Mouse (Mus musculus) hindbrain, embryonic 12.5 days (tissue): Measurements from ENCODE around the gene Zp1. TPM values are rescaled to one million over a fixed set of nuclear protein-coding genes. Genes with fewer than 3 reads are reported as not detected.
A peak's percentile ranks its signal among the peaks of the same experiment; 100 is the strongest.

ENCODE experiments used
- ATAC-seq: fragments of 200-750 bp; cut with Nextera tagmentation; 2 replicates; pipeline ENCODE4 v1.8.0; 2017; ENCODE audit warnings: moderate TSS enrichment; ENCODE audit not compliant: low FRiP score
- H3K27ac ChIP-seq: fragments of 300-500 bp; sonication (generic); 2 replicates; pipeline ENCODE4 v1.5.1; 2016; ENCODE audit warnings: mild to moderate bottlenecking
- H3K27me3 ChIP-seq: fragments of 300-500 bp; sonication (generic); 2 replicates; pipeline ENCODE4 v1.6.1; 2016; ENCODE audit warnings: mild to moderate bottlenecking
- H3K36me3 ChIP-seq: fragments of 300-500 bp; sonication (generic); 2 replicates; pipeline ENCODE4 v1.6.1; 2016; ENCODE audit warnings: mild to moderate bottlenecking
- H3K4me1 ChIP-seq: fragments of 300-500 bp; sonication (generic); 2 replicates; pipeline ENCODE4 v1.6.1; 2016
- H3K4me2 ChIP-seq: fragments of 300-500 bp; sonication (generic); replicated peaks from 2 replicates; pipeline ENCODE4 v1.6.1; 2016; ENCODE audit warnings: mild to moderate bottlenecking
- H3K4me3 ChIP-seq: fragments of 300-500 bp; sonication (generic); 2 replicates; pipeline ENCODE4 v1.5.1; 2016; ENCODE audit warnings: mild to moderate bottlenecking
- H3K9ac ChIP-seq: fragments of 300-500 bp; sonication (generic); 2 replicates; pipeline ENCODE4 v1.6.1; 2016; ENCODE audit warnings: mild to moderate bottlenecking, moderate library complexity
- H3K9me3 ChIP-seq: fragments of 300-500 bp; sonication (generic); replicated peaks from 2 replicates; pipeline ENCODE4 v1.6.1; 2016; ENCODE audit warnings: mild to moderate bottlenecking
- WGBS: fragments of 180-500 bp; shearing (Covaris S2); methylation state at CpG from one replicate; pipeline ENCODE4 v1.1.7; 2016; 5-methylcytosine and 5-hydroxymethylcytosine counted together
- polyA plus RNA-seq: library from polyadenylated mRNA; unstranded; fragments of >200 nt; fragmentation: Nextera tagmentation; extraction: Ambion mirVana; gene quantifications from 2 replicates; pipeline ENCODE4 v1.2.1, GENCODE M21; 2016

Gene Zp1
- not detected in 2 replicates for polyA plus RNA-seq

DNA sequence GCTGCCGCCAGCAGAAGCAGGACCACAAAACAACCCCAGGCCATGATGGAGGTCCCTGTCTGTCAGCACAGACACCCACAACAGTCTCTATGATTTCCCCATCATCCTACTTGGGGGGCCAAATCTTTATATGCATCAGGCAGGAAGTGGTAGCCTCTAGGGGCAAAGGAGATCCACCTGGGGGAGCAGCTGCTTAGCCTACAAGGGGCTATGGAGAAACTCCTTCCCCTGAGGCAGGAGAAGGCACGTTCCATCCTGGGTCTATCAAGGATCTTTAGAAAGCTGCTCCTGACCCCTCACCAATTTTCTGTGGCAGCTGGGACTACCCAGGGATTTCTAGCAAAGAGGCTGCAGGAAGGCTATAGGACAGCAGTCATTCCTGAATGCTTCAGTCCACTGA is at the start of gene Zp1:
TSS of gene Zp1 (minus strand) at position 101 of the 400 bp plus-strand sequence.
- Histone ChIP-seq H3K36me3 (no peaks in the 10 kb centered on the region), H3K4me3 (no peak within 1 kb of the TSS), H3K4me2 (no peak within 1 kb of the TSS), H3K9me3 (no peaks in the 10 kb centered on the region), H3K9ac (no peak within 1 kb of the TSS), H3K27ac (no peak within 1 kb of the TSS), H3K27me3 (no peaks in the 10 kb centered on the region), H3K4me1 (no peaks in the 10 kb centered on the region)
- WGBS: 56% methylated on average over 2 of the region's 2 CpGs
- ATAC-seq: no peak

DNA sequence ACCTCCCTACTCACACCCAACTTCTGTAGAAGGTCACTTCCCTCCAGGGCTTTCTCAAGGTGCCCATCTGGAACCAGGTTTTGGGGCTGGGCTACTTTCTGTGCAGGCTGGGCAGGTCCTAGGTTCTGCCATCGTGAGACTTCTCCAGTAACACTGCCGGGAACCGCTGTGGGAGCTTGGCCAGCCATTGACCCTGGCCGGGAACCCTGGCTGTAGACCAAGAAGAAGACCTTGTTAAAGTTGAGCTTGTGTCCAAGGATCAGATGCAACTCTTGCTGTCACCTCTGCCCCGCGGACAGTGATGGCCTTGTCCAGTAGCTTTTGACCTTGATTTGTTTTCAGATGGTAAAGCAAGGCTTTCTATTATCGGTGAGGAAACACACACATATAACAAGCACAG is 48.1 kb upstream of the Zp1 start:
- no peak overlapping the region for H3K27ac ChIP-seq
- 0 out of 2 replicates have a peak, but pooled peaks cover 4% of the 10 kb centered on the region for H3K9me3 ChIP-seq
- H3K9ac ChIP-seq: no peak overlapping the region
- H3K36me3 ChIP-seq: no peaks in the 10 kb centered on the region
- H3K27me3 ChIP-seq: no peaks in the 10 kb centered on the region
- no peak for ATAC-seq
- no peaks in the 10 kb centered on the region for H3K4me1 ChIP-seq
- 96% methylated on average over 7 of the region's 7 CpGs for WGBS
- H3K4me2 ChIP-seq: no peak overlapping the region
- H3K4me3 ChIP-seq: no peak overlapping the region

DNA sequence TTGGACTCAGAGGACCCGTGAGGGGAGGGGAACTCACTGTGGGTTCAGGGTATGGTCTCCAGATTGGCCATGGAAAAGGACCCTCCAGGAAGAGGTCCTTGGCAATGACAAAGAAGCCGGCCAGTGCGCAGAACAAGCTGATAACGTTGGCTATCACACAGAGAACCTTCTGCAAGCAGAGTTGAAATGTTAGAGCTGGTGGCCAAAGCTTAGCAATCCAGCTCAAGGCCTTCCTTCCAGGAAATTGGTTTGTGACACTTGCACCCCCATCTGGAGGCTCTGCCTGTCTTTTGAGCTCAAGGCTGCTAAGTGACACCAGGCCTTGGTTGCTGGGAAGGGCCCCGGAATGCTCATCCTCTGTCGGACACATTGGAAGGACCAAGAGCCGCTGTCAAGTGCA is 45.3 kb upstream of the Zp1 start:
- Histone ChIP-seq H3K4me1 (no peaks in the 10 kb centered on the region), H3K9me3 (0 out of 2 replicates have a peak, but pooled peaks cover under 1% of the 10 kb centered on the region), H3K4me2 (no peak overlapping the region), H3K9ac (no peak overlapping the region), H3K4me3 (no peak overlapping the region), H3K36me3 (no peaks in the 10 kb centered on the region), H3K27ac (no peak overlapping the region), H3K27me3 (peaks cover 4% of the 10 kb centered on the region; the same call in 1 of the 2 replicates)
- 88% methylated on average over 7 of the region's 7 CpGs for WGBS
- no peak for ATAC-seq

DNA sequence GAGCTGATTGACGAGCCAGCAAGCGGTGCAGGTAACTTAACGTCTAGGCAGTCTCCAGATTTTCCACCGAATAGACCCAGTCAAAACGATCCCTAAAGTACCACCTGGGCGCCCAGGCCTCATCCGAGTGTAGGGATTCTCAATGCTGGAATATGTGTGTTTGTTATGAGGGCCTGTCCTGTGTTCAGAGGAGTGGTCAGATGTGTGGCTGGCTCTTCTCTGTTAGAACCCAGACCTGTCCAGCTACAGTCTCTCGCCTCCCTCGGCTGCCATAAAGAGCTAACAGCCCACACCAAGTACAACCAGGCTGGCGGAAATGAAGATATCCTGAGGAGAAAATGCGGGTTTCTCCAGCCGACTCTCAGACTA is 39.5 kb upstream of the Zp1 start:
- Histone ChIP-seq H3K36me3 (no peaks in the 10 kb centered on the region), H3K9me3 (no peaks in the 10 kb centered on the region), H3K4me2 (0 out of 2 replicates have a peak overlapping the region, but pooled peaks have one; percentile 25), H3K9ac (no peak overlapping the region), H3K27ac (no peak overlapping the region), H3K4me3 (no peak overlapping the region), H3K4me1 (peaks cover 5% of the 10 kb centered on the region), H3K27me3 (peaks cover 4% of the 10 kb centered on the region; the same call in 1 of the 2 replicates)
- peak; percentile 42; the same call in 1 of the 2 replicates for ATAC-seq
- 41% methylated on average over 12 of the region's 12 CpGs for WGBS

DNA sequence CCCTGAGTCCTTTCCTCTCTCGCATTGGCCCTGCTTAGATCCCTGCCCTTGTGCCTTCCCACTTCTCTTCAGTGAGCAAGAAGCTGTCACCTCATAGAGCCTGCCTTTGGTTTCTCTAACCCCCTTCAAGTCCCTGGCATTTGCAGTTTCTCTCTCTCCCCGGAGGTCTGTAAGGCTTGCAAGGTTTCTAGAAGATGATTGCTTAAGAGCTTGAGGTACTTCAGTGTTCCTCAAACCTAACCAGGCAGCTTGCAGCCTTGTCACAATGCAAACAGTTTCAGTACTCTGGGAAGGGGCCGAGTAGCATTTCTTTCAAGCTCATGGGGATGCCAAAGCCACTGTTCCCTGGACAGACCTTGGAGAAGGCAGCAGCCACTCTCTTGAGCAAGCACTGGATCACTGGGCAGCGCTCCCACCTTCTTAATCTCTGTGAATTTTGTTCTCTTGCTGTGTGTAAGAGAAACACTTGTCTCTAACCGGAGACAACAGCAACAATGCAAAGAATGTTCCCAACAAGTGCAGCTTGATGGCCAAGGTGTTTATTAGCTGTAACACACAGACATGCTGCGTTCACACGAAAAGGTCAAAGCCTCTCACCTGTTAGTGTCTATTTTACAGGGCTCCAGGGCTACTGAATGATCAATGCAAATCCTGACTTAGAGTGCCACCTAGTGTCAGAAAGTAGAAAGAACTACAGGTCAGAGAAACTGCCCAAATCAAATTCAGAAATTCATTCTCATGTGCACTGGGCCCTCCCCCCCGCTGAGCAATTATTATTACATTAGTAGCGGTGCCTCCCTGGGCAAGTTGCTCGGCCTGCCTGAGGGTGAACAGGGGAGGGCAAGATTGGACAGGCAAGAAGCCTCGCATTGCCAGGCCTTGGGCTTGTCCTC is 38.9 kb upstream of the Zp1 start:
- H3K4me3 ChIP-seq: no peak overlapping the region
- 0 out of 2 replicates have a peak overlapping the region, but pooled peaks have one; percentile 25 for H3K4me2 ChIP-seq
- no peak overlapping the region for H3K9ac ChIP-seq
- no peak overlapping the region for H3K27ac ChIP-seq
- WGBS: 38% methylated on average over 11 of the region's 11 CpGs
- H3K4me1 ChIP-seq: peaks cover 5% of the 10 kb centered on the region
- ATAC-seq: peak; percentile 76
- peaks cover 4% of the 10 kb centered on the region; the same call in 1 of the 2 replicates for H3K27me3 ChIP-seq
- H3K9me3 ChIP-seq: no peaks in the 10 kb centered on the region
- H3K36me3 ChIP-seq: no peaks in the 10 kb centered on the region

DNA sequence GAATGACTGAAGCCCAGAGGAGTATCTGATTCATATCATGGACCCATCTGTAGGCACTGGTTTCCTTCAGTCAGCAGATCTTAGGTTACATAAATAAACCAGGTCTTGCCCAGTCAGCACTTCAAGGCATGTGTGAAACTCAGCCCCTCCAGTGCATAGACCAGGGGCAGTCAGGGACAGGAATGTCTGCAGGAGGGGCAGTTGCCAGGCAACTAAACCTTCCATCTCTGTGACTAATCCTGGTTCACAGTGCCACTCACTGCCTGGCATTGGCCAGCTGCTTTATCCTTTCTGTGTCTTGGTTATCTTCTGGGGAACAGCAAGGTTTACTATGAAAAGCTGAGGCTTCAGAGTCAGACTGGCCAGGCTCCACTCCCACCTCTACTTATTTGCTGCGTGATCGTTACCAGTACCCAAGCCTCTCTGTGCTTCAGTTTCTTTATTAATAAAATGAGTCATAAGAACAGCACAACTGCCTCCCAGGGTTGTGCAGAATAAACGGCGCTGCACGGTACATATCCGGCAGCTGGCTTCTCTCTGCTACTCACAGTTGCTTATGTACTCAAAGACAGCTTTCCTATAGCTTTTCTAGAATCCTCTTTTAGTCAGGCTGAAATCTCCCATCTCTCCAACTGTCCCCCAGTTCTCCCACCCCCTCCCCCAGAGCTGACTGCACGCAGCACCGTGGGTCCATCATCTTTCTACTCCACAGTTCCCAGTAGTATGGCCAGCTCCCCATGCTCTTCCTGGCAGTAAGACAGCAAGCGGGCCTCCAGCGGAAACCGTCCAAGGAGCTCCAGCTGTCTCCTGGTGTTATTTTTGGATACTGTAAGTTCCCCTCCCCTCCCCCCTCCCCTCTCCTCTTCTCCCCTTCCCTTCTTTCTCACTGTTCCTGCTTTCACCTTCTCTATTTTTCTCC is 31.8 kb upstream of the Zp1 start:
- Histone ChIP-seq H3K27ac (0 out of 2 replicates have a peak overlapping the region, but pooled peaks have one; percentile 2), H3K4me2 (no peak overlapping the region), H3K9ac (no peak overlapping the region), H3K4me3 (no peak overlapping the region), H3K36me3 (no peaks in the 10 kb centered on the region), H3K4me1 (peaks cover 28% of the 10 kb centered on the region), H3K27me3 (peaks cover 3% of the 10 kb centered on the region; the same call in 1 of the 2 replicates), H3K9me3 (no peaks in the 10 kb centered on the region)
- ATAC-seq: no peak
- WGBS: 66% methylated on average over 11 of the region's 11 CpGs

DNA sequence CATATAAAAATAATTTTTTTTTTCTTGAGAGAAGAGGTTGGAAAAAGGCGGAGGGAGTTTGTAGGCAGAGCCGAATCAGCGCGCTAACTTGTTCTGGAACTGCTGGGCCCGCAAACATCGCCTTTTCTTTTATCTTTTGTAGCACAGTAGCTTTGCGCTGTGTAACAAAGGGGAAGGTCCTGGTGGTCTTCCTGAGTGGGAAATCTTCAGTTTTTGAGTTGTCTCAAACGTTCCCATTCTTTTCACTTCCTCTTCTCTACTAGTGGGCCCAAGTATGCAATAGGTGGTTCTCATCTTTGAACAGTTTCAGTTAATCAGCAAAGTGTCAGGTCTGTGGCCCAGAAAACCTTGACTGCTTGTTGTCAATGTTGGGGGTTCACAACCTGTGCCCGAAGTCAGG is 29.1 kb upstream of the Zp1 start:
- 37% methylated on average over 9 of the region's 9 CpGs for WGBS
- Histone ChIP-seq H3K4me3 (peak overlapping the region; percentile 72), H3K27ac (peak overlapping the region; percentile 23; the same call in 1 of the 2 replicates)

DNA sequence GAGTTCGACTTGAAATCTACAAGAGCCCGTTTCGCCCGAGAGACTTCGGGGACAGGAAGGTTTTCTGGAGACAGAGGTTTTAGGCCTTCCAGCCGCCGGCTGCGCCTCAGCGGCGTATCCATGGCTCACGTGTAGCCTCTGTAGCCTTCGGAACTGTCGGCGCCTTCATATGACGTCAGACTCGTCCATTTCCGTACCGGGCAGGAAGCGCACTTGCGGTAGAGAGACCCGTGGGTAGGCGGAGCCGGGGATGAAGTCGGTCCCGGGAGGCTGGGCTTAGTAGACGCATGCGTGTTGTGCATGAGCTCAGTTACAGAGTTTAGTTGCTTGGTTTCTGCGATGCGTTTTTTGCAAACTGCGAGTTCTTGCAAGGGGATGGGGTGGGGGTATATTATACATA is 28.7 kb upstream of the Zp1 start, which contains the start of gene Ccdc86:
TSS of gene Ccdc86 (minus strand) at position 155 of the 400 bp plus-strand sequence.
- peak within 1 kb of the TSS; percentile 72 for H3K4me3 ChIP-seq
- ATAC-seq: peak; percentile 98
- H3K9ac ChIP-seq: peak within 1 kb of the TSS; percentile 82
- WGBS: 0% methylated on average over 30 of the region's 30 CpGs
- H3K36me3 ChIP-seq: peaks cover 14% of the 10 kb centered on the region
- H3K27ac ChIP-seq: peak within 1 kb of the TSS; percentile 23; the same call in 1 of the 2 replicates
- H3K9me3 ChIP-seq: no peaks in the 10 kb centered on the region
- H3K27me3 ChIP-seq: peaks cover 3% of the 10 kb centered on the region; the same call in 1 of the 2 replicates
- H3K4me2 ChIP-seq: peak within 1 kb of the TSS; percentile 100
- peaks cover 39% of the 10 kb centered on the region for H3K4me1 ChIP-seq

More for the DNA sequence above, 29.1 kb upstream of the Zp1 start:
- H3K36me3 ChIP-seq: peaks cover 10% of the 10 kb centered on the region
- H3K9ac ChIP-seq: peak overlapping the region; percentile 41
- peak overlapping the region; percentile 100 for H3K4me2 ChIP-seq
- ATAC-seq: no peak; the same call in 1 of the 2 replicates
- H3K4me1 ChIP-seq: peaks cover 39% of the 10 kb centered on the region
- no peaks in the 10 kb centered on the region for H3K9me3 ChIP-seq
- H3K27me3 ChIP-seq: peaks cover 3% of the 10 kb centered on the region; the same call in 1 of the 2 replicates

DNA sequence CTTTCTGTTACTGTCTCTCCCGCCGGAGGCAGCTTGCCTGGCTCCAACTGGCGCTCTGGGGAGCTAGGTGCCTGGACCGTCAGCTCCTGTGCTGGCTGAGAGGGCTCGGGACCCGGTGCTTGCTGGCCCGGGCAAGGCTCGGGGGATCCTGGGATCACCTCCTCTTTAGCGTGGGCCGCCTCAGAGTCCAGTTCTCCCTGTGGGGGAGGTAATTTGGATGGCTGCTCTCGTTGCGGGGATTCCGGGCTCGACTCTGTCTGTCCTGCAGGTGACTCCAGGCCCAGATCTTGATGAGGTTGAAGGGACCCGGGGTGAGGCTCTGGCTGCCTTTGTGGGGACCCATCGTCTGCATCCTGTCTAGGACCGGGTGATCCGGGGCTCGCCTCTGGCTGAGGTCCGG is 28.0 kb upstream of the Zp1 start:
- Histone ChIP-seq H3K4me2 (peak overlapping the region; percentile 100), H3K27me3 (peaks cover 3% of the 10 kb centered on the region; the same call in 1 of the 2 replicates), H3K4me1 (peaks cover 39% of the 10 kb centered on the region), H3K4me3 (peak overlapping the region; percentile 72), H3K36me3 (peaks cover 21% of the 10 kb centered on the region), H3K9ac (peak overlapping the region; percentile 82), H3K27ac (no peak overlapping the region), H3K9me3 (no peaks in the 10 kb centered on the region)
- WGBS: under 1% methylated on average over 20 of the region's 20 CpGs
- ATAC-seq: no peak; the same call in 1 of the 2 replicates

DNA sequence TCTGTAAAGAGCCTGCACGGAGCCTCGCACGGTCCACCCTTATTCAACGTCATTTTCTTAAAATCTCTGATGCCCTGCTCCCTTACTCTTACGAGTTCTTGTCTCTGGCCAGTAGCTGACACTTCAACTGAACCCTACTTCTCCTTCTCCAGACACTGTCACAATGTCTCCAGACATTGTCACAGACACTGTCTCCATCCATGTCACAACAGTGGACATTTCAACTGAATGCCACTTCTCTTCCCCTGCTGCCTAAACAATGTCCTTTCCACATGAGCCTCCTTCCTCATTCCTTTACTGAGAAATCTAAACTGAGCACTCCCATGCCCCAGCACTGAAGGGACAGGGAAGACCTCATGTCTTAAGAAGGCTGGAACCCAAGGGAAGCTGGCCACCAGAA is 26.8 kb upstream of the Zp1 start:
- WGBS: 92% methylated on average over 5 of the region's 5 CpGs
- Histone ChIP-seq H3K9ac (peak overlapping the region; percentile 82), H3K4me3 (peak overlapping the region; percentile 72)

DNA sequence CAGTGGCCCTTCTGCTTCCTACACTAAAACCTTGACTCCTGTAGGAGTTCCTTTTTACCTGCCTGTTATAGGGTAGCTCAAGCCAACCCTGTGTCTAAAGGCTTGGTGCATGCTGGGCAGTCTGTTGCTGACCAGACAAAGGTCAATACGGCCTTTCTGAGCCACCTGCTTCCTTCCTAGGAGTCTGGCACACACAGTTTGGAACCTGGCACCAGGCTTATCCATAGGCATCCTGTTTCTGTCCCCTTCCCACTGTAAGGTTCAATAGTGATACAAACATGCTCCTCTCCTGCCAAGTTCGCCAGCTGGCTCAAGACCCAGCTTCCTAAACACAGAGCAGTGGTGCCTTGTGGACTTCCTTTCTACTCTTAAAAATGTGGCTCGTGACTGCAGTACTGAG is 26.1 kb upstream of the Zp1 start:
- Histone ChIP-seq H3K9ac (no peak overlapping the region), H3K9me3 (no peaks in the 10 kb centered on the region), H3K36me3 (peaks cover 39% of the 10 kb centered on the region), H3K4me3 (no peak overlapping the region), H3K4me2 (peak overlapping the region; percentile 100; the same call in 1 of the 2 replicates), H3K27ac (no peak overlapping the region), H3K4me1 (peaks cover 29% of the 10 kb centered on the region), H3K27me3 (peaks cover 3% of the 10 kb centered on the region)
- no peak for ATAC-seq
- 84% methylated on average over 3 of the region's 3 CpGs for WGBS

More for the DNA sequence above, 26.8 kb upstream of the Zp1 start:
- Histone ChIP-seq H3K9me3 (no peaks in the 10 kb centered on the region), H3K4me1 (peaks cover 35% of the 10 kb centered on the region), H3K4me2 (peak overlapping the region; percentile 100), H3K36me3 (peaks cover 33% of the 10 kb centered on the region), H3K27ac (no peak overlapping the region), H3K27me3 (peaks cover 3% of the 10 kb centered on the region)
- no peak for ATAC-seq
